Mouse (Mus musculus): ENCODE data around the gene Nphp4.
A peak's percentile ranks its signal among the peaks of the same experiment; 100 is the strongest.

Nphp4 gene

GRCm38 (mm10) chr4:152476427-152477023 lies at the start of gene Nphp4:
TSS of gene Nphp4 (plus strand) at chr4:152476706.
- DNase-seq = peak; percentile 29

- DNase-seq = no peak
Observed at GRCm38 (mm10) chr4:152428259-152428658, 48.2 kb upstream of the Nphp4 start.

GRCm38 (mm10) chr4:152432308-152432707 lies 44.2 kb upstream of the Nphp4 start:
- peak; percentile 50 for DNase-seq

GRCm38 (mm10) chr4:152434836-152435235 lies 41.7 kb upstream of the Nphp4 start:
- peak; percentile 89 for DNase-seq

GRCm38 (mm10) chr4:152435255-152435654 lies 41.3 kb upstream of the Nphp4 start:
- peak; percentile 69 for DNase-seq

GRCm38 (mm10) chr4:152440882-152441281 lies 35.6 kb upstream of the Nphp4 start:
- no peak for DNase-seq

GRCm38 (mm10) chr4:152441536-152441935 lies 35.0 kb upstream of the Nphp4 start:
- no peak for DNase-seq

- DNase-seq = no peak
Observed at GRCm38 (mm10) chr4:152446178-152446577, 30.3 kb upstream of the Nphp4 start.

GRCm38 (mm10) chr4:152447731-152448665 lies 28.5 kb upstream of the Nphp4 start:
- DNase-seq = no peak

- DNase-seq = no peak
Observed at GRCm38 (mm10) chr4:152448666-152449018, 27.9 kb upstream of the Nphp4 start.

- no peak for DNase-seq
Observed at GRCm38 (mm10) chr4:152451371-152451770, 25.1 kb upstream of the Nphp4 start.

GRCm38 (mm10) chr4:152453079-152453478 lies 23.4 kb upstream of the Nphp4 start:
- peak; percentile 85 for DNase-seq

- no peak for DNase-seq
Observed at GRCm38 (mm10) chr4:152454153-152454552, 22.4 kb upstream of the Nphp4 start.

- DNase-seq = peak; percentile 81
Observed at GRCm38 (mm10) chr4:152456609-152457008, 19.9 kb upstream of the Nphp4 start.

GRCm38 (mm10) chr4:152457673-152458072 lies 18.8 kb upstream of the Nphp4 start:
- DNase-seq = no peak

GRCm38 (mm10) chr4:152462516-152462915 lies 14.0 kb upstream of the Nphp4 start:
- DNase-seq = no peak

GRCm38 (mm10) chr4:152463147-152463546 lies 13.4 kb upstream of the Nphp4 start:
- no peak for DNase-seq

GRCm38 (mm10) chr4:152465116-152465515 lies 11.4 kb upstream of the Nphp4 start:
- DNase-seq = no peak

GRCm38 (mm10) chr4:152466601-152467000 lies 9.9 kb upstream of the Nphp4 start:
- DNase-seq = no peak

- no peak for DNase-seq
Observed at GRCm38 (mm10) chr4:152467951-152468350, 8.6 kb upstream of the Nphp4 start.

GRCm38 (mm10) chr4:152475941-152476340 lies 565 bp upstream of the Nphp4 start:
- DNase-seq = no peak

- DNase-seq = no peak
Observed at GRCm38 (mm10) chr4:152477106-152477465, 580 bp downstream of the Nphp4 start.

GRCm38 (mm10) chr4:152477466-152478223 lies 1.1 kb downstream of the Nphp4 start, which contains the start of gene Kcnab2:
TSS of gene Kcnab2 (minus strand) at chr4:152477871.
- peak; percentile 100 for DNase-seq

GRCm38 (mm10) chr4:152478224-152478567 lies 1.7 kb downstream of the Nphp4 start:
- no peak for DNase-seq
